Mouse (Mus musculus) intestine, postnatal 0 days (tissue): Measurements from ENCODE around the gene Sec14l2. TPM values are rescaled to one million over a fixed set of nuclear protein-coding genes. Genes with fewer than 3 reads are reported as not detected.

ENCODE experiments used
- ATAC-seq: fragments of 200-750 bp; cut with Nextera tagmentation; 2 replicates; pipeline ENCODE4 v1.8.0; 2017; ENCODE audit warnings: mild to moderate bottlenecking, moderate TSS enrichment, moderate library complexity
- H3K27ac ChIP-seq: fragments of 300-500 bp; sonication (generic); 2 replicates; pipeline ENCODE4 v1.5.1; 2014; ENCODE audit warnings: mild to moderate bottlenecking, low read depth, low read length, moderate library complexity
- H3K27me3 ChIP-seq: fragments of 300-500 bp; sonication (generic); replicated peaks from 2 replicates; pipeline ENCODE4 v1.6.1; 2014; ENCODE audit warnings: low read length, mixed read lengths; ENCODE audit not compliant: control insufficient read depth, insufficient read depth
- H3K36me3 ChIP-seq: fragments of 300-500 bp; sonication (generic); 2 replicates; pipeline ENCODE4 v1.6.1; 2014; ENCODE audit warnings: mild to moderate bottlenecking, moderate library complexity; ENCODE audit not compliant: control insufficient read depth, insufficient read depth
- H3K4me1 ChIP-seq: fragments of 300-500 bp; sonication (generic); replicated peaks from 2 replicates; pipeline ENCODE4 v1.6.1; 2014; ENCODE audit warnings: antibody characterized with exemption, low read length, mixed read lengths; ENCODE audit not compliant: control insufficient read depth, insufficient read depth
- H3K4me2 ChIP-seq: fragments of 300-500 bp; sonication (generic); replicated peaks from 2 replicates; pipeline ENCODE4 v1.6.1; 2014; ENCODE audit warnings: low read depth, mild to moderate bottlenecking, moderate library complexity
- H3K4me3 ChIP-seq: fragments of 300-500 bp; sonication (generic); 2 replicates; pipeline ENCODE4 v1.5.1; 2014; ENCODE audit warnings: low read depth, low read length
- H3K9ac ChIP-seq: fragments of 300-500 bp; sonication (generic); 2 replicates; pipeline ENCODE4 v1.6.1; 2014; ENCODE audit warnings: mild to moderate bottlenecking, low read depth, low read length
- H3K9me3 ChIP-seq: fragments of 300-500 bp; sonication (generic); 2 replicates; pipeline ENCODE4 v1.6.1; 2016; ENCODE audit warnings: mixed run types; ENCODE audit not compliant: control insufficient read depth
- CTCF ChIP-seq: sonication (generic); IDR thresholded peaks from 2 replicates; pipeline ENCODE4 v1.5.1; 2016; ENCODE audit warnings: low read depth, mild to moderate bottlenecking, control low read depth, antibody characterized with exemption, moderate library complexity
- WGBS: fragments of 180-500 bp; shearing (Covaris S2); extraction: QIAGEN DNeasy Blood & Tissue Kit; methylation state at CpG from one replicate; pipeline ENCODE4 v1.1.7; 2014; 5-methylcytosine and 5-hydroxymethylcytosine counted together
- polyA plus RNA-seq: library from polyadenylated mRNA; unstranded; fragments of >200 nt; fragmentation: Nextera tagmentation; extraction: Ambion mirVana; gene quantifications from 2 replicates; pipeline ENCODE4 v1.2.1, GENCODE M21; 2015

The Sec14l2 gene
- polyA plus RNA-seq, 1 experiment from 2014 or later, result 7.6 TPM

- Histone ChIP-seq H3K4me3 (peak overlapping the region; percentile 48), H3K4me1 (peaks cover 13% of the 10 kb centered on the region; the same call in 1 of the 2 replicates)
- 48% methylated on average over 18 of the region's 18 CpGs for WGBS
Observed at GRCm38 (mm10) chr11:4093459-4094377, 29.5 kb downstream of the Sec14l2 start.

GRCm38 (mm10) chr11:4087267-4087666, 35.9 kb downstream of the Sec14l2 start:
- no peak overlapping the region for H3K4me3 ChIP-seq
- no peak overlapping the region for H3K27ac ChIP-seq
- ATAC-seq, result no peak
- peaks cover 16% of the 10 kb centered on the region for H3K36me3 ChIP-seq
- 61% methylated on average over 2 of the region's 2 CpGs for WGBS
- no peaks in the 10 kb centered on the region for H3K4me1 ChIP-seq
- TF ChIP-seq CTCF, result no peak
- H3K9me3 ChIP-seq, result 0 out of 2 replicates have a peak, but pooled peaks cover 6% of the 10 kb centered on the region
- no peak overlapping the region for H3K9ac ChIP-seq
- no peak overlapping the region for H3K4me2 ChIP-seq
- H3K27me3 ChIP-seq, result no peaks in the 10 kb centered on the region

More at GRCm38 (mm10) chr11:4093459-4094377, 29.5 kb downstream of the Sec14l2 start:
- Histone ChIP-seq H3K27me3 (no peaks in the 10 kb centered on the region), H3K9ac (0 out of 2 replicates have a peak overlapping the region, but pooled peaks have one; percentile 31), H3K36me3 (peaks cover 18% of the 10 kb centered on the region), H3K27ac (peak overlapping the region; percentile 86), H3K9me3 (0 out of 2 replicates have a peak, but pooled peaks cover 6% of the 10 kb centered on the region), H3K4me2 (peak overlapping the region; percentile 82)
- TF ChIP-seq CTCF, result no peak
- ATAC-seq, result peak; percentile 24

GRCm38 (mm10) chr11:4086246-4086645, 37.0 kb downstream of the Sec14l2 start:
- Histone ChIP-seq H3K27ac (no peak overlapping the region), H3K4me2 (no peak overlapping the region)
- WGBS, result 70% methylated on average over 1 of the region's 1 CpGs

GRCm38 (mm10) chr11:4083316-4084078, 39.7 kb downstream of the Sec14l2 start:
- Histone ChIP-seq H3K36me3 (no peaks in the 10 kb centered on the region), H3K4me2 (no peak overlapping the region), H3K9ac (no peak overlapping the region), H3K4me3 (no peak overlapping the region), H3K27ac (no peak overlapping the region), H3K27me3 (no peaks in the 10 kb centered on the region), H3K4me1 (no peaks in the 10 kb centered on the region), H3K9me3 (no peaks in the 10 kb centered on the region)
- no peak; the same call in 1 of the 2 replicates for ATAC-seq
- 33% methylated on average over 5 of the region's 5 CpGs for WGBS
- peak; percentile 92 for TF ChIP-seq CTCF

More at GRCm38 (mm10) chr11:4086246-4086645, 37.0 kb downstream of the Sec14l2 start:
- Histone ChIP-seq H3K27me3 (no peaks in the 10 kb centered on the region), H3K4me1 (no peaks in the 10 kb centered on the region), H3K36me3 (peaks cover 6% of the 10 kb centered on the region), H3K9me3 (0 out of 2 replicates have a peak, but pooled peaks cover 5% of the 10 kb centered on the region), H3K4me3 (no peak overlapping the region), H3K9ac (no peak overlapping the region)
- ATAC-seq, result no peak
- TF ChIP-seq CTCF, result no peak

- no peak overlapping the region for H3K9ac ChIP-seq
- H3K36me3 ChIP-seq, result no peaks in the 10 kb centered on the region
- no peak overlapping the region for H3K27ac ChIP-seq
- H3K9me3 ChIP-seq, result no peaks in the 10 kb centered on the region
- H3K4me3 ChIP-seq, result no peak overlapping the region
- TF ChIP-seq CTCF, result peak; percentile 91
- 7% methylated on average over 4 of the region's 4 CpGs for WGBS
- no peaks in the 10 kb centered on the region for H3K27me3 ChIP-seq
- H3K4me1 ChIP-seq, result no peaks in the 10 kb centered on the region
- peak; percentile 56; the same call in 1 of the 2 replicates for ATAC-seq
- no peak overlapping the region for H3K4me2 ChIP-seq
Observed at GRCm38 (mm10) chr11:4080219-4080618, 43.0 kb downstream of the Sec14l2 start.
